Mouse (Mus musculus) retina, embryonic 14.5 days (tissue): ENCODE data around the gene Gm49388.
"Not testable (repeated sequence)": the region's sequence is repeated elsewhere in the genome, so short reads cannot be mapped to it uniquely, and the experiment has no call there.

Source experiments
- DNase-seq: peaks from one replicate; pipeline ENCODE4 v3.0.0-alpha.2; 2015; ENCODE audit warnings: low spot score

Gene Gm49388

GRCm38 (mm10) chr7:127802313-127802712 lies 16.9 kb downstream of the Gm49388 start:
- DNase-seq: no peak

- DNase-seq: no peak
Measured at GRCm38 (mm10) chr7:127808821-127809220, 23.4 kb downstream of the Gm49388 start.

- DNase-seq: no peak
Measured at GRCm38 (mm10) chr7:127809846-127810245, 24.4 kb downstream of the Gm49388 start.

GRCm38 (mm10) chr7:127810650-127811049 lies 25.2 kb downstream of the Gm49388 start:
- no peak for DNase-seq

DNA sequence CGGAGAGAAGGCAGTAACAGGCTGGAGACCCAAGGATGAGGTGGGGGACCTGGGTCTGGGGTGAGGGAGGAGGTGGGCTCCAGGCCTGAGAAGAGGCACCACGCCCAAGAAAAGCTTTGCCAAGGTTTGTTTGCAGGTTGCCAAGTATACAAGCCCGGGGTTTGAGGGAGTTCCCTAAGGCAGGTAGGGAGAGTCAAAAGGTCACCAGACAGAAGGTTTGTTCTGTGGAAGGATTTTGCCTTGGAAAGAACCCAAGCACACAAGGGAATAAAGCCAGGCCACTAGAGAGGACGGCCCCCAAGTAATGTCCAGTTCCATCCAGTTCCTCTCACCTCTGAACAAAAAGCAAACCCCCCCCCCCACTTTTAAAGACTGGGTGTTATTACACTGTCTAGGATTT lies 25.8 kb downstream of the Gm49388 start:
- DNase-seq: no peak

DNA sequence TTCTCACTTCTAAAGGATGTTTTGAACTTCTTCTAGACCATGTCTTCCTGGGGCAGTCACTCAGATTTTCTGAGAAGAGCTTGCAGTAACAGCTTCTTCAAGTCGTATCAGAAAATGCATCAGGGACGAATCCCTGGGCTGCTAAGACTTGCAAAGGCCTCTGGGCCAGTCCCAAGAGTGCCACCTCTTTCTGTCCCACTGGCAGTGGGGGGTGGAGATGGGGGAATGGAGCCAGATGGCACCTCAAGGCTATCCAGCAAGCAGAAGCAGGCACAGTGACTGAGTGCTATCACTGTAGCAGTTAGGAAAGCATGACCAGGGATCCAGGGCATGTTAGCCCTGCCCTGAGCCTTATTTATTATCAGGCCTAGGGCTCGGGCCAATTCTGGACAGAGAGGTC lies 26.9 kb downstream of the Gm49388 start:
- no peak for DNase-seq

- DNase-seq: no peak
Measured at GRCm38 (mm10) chr7:127813821-127814220, 28.4 kb downstream of the Gm49388 start.

DNA sequence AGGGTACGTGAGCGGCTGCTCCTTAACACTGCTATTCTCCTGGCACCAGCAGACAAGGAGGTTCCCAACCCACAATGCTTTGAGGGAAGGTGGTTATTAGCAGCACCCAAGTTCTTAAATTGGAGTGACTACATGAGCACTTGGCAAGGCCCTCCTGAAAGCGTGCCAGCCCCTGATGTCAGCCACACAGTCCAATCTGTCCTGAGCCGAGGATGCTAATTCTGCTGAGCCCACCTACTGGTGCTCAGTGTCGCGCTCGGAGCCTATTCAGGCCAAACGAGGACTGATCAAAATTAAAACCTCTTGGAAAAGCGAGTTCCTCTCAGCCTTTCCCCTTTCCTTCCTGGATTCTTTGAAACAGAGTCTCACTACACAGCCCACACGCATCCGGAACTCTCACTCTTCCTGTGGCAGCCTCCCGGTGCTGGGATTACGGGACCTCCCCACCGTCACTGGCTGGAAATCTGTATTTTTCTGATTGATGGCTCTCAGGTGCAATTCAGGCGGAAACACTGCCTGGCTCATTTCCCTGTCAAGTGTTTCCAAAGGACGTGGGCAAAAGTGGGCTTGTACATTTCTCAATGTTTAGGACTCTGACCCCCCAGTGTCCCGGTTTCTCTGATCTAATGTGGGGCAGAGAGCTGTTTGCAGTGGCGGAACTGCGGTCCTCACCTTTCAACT lies 29.0 kb downstream of the Gm49388 start:
- no peak for DNase-seq

GRCm38 (mm10) chr7:127815116-127815665 lies 29.8 kb downstream of the Gm49388 start:
- DNase-seq: no peak

- DNase-seq: no peak
Measured at GRCm38 (mm10) chr7:127815954-127816821, 30.8 kb downstream of the Gm49388 start.

- DNase-seq: no peak
Measured at GRCm38 (mm10) chr7:127817053-127817452, 31.6 kb downstream of the Gm49388 start.

DNA sequence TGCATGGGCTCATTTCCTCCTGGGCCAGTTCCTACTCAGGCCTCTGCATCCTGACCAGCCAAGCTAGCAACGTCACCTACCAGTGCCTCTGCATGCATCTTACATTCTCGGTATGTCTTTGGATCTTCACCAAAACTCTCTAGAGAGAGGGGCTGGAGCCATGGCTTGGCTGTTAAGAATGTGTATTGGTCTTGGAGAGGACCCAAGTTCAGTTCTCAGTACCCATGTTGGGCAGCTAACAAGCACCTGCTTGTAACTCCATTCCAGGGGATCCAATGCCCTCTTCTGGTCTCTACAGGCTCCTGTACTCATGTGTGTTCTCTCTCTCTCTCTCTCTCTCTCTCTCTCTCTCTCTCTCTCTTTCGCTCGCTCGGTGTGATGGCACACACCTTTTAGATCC lies 32.4 kb downstream of the Gm49388 start:
- no peak for DNase-seq

DNA sequence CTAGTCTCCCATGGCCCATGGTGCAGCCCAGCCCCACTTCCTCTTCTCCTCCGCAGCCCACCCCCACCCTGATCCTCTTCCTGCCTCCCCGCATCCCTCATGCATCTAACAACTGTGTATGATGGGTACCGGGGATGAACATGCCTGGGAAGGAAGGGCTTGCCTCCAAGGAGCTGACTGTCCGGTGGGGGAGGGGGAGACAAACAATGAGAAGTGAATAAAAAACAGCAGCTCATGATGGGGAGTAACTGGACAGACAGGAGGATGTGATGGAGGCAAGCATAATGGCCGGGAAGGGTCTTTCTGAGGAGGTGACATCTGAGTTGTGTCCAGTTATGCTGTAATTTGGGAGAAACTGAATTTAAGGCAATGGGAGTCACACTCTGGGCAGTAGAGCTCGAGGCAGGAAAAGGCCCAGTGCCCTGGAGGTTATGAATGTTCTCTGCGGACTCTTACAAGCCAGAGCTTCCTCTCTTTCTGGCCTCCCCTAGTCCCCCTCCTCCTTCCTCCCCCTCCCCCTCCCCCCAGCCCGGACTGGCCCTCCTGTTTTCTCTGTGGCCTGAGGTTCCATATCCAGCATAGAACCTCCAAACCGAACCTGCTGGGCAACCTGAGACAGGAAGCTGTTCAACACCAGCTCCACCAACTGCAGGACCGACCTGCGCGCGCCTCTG lies 35.6 kb downstream of the Gm49388 start:
- DNase-seq: no peak

GRCm38 (mm10) chr7:127822494-127822893 lies 37.1 kb downstream of the Gm49388 start:
- DNase-seq: no peak

DNA sequence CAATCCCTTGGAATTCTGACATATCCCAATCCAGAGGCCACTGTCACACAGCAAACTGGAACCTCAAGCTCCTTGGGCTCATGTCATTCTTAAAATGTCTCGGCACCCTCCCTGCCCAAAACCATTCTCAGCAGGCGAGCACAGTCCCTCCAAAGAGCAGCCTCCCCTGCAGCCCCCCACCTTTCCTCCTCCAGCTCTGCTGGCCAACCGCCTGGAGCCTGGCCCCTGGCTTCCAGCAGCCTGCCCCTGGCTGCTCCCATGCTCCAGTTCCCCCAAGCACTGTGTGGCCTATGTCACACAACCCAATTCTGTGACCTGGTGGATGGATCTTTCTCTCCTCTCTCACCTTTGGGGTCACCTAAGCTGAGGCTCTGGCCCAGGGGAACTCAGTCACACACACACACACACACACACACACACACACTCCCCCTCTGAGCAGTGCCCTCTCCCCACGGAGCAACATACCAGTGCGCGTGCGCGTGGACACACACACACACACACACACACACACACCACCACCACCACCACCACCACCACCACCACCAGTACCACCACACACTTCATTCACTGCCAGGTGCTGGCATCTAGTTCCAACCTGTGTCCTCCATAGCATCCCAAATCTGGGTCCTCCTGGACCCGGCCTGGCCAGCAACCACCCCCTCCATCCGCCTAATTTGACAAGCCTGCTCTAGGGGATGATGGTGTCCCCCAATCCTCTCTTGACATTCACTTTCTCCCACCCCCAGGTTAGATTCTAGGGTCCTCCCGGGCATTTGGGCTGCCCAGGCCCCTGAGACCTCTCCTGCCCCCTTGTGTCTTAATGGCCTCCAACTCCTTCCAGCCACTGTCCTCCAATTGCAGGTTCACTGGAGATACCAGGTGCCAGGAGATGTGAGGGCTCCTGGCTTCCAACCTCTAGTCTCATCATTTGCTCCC lies 38.1 kb downstream of the Gm49388 start:
- DNase-seq: peak; percentile 42

DNA sequence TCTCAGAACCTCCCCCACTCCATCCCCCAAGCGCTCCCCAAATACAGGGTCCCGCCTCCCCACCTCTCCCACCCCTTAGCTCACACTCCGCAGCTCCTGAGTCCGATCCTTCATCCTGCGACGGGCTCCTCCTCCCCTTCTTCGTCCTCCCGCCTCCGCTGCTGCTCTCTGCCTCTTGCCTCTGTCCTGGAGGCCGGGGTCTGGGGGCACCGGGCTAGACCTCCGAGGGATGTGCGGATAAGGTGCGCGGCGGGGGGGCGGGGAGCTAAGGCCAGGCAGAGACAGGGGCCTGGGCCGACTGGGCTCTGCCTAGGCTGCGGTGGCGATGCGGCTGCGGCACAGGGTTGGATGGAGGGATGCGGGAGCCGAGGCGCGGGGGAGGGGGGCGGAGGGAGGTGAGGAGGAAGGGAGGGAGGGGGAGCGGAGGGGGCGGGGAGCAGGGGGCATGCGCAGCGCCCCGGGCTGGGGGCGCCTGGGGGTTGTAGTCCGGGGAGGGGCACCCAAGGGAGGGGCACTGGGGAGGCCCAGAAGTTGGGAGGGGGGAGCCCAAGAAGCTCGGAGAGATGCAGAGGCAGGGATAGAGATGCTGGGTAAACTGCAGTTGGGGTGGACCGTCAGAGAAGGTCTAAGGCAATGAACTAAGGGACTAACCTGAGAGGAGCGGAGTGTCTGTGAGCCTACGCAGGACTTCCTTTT lies 38.9 kb downstream of the Gm49388 start, which contains the start of the genes Stx4a and Stx1b:
TSS of gene Stx4a (plus strand) at position 119 of the 696 bp plus-strand sequence.
TSS of gene Stx1b (minus strand) at position 374 of the 696 bp plus-strand sequence.
- DNase-seq: peak; percentile 73

GRCm38 (mm10) chr7:127835550-127835949 lies 50.1 kb downstream of the Gm49388 start:
- no peak for DNase-seq

DNA sequence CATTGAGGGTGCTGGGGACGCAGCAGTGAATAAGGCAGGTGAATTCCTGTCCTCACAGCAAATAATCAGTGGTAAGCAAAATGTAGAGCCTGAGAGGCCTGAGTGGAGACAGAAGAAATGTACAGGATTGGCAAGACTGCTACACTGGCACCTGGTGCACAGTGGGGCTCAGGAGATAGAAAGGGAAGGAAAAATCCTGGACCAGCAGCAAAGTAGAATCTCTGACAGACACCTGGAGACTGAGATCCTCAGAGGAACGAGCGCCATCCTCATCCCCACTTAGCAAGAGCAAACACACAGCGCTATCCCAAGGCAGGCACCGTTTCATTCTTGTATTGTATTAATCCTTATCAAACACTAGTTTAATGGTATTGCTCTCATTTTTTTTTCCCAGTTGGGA lies 52.1 kb downstream of the Gm49388 start:
- no peak for DNase-seq

DNA sequence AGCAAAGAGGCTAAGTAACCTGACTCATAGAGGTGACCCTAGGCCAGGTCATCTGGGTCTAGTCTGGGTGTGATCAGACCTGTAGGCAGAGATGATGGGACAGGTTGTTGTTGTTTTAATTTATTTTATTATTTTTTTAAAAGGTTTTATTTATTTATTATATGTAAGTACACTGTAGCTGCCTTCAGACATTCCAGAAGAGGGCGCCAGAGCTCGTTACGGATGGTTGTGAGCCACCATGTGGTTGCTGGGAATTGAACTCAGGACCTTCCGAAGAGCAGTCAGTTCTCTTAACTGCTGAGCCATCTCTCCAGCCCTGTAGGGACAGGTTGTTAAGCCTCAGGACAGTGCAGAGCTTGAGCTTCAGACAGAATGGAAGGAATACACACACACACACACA lies 52.5 kb downstream of the Gm49388 start:
- not testable (repeated sequence) for DNase-seq

- DNase-seq: not testable (repeated sequence)
Measured at GRCm38 (mm10) chr7:127840031-127840430, 54.6 kb downstream of the Gm49388 start.

GRCm38 (mm10) chr7:127840886-127841285 lies 55.5 kb downstream of the Gm49388 start:
- no peak for DNase-seq
